Mouse (Mus musculus): ENCODE results near the gene Baiap2.

GRCm38 (mm10) chr11:119991338-119991678 lies 48.7 kb downstream of the Baiap2 start:
- peak; percentile 88 for TF ChIP-seq CTCF (IDR thresholded peaks at IDR 0.05; ENCODE audit: borderline replicate concordance, insufficient read depth, low read length)
- TF ChIP-seq POLR2A (IDR thresholded peaks at IDR 0.05; ENCODE audit: low read depth, low read length) = no peak
